Mouse (Mus musculus) megakaryocyte, embryonic 14.5 days (primary cell): Measurements from ENCODE around the gene Atg101.

Experiments used
- FLI1 ChIP-seq: IDR thresholded peaks from 2 replicates; pipeline ENCODE4 v1.6.1; 2012; ENCODE audit warnings: low read length, inconsistent platforms, mixed read lengths
- GATA1 ChIP-seq: IDR thresholded peaks from 3 replicates; pipeline ENCODE4 v1.6.1; 2012; ENCODE audit warnings: mixed read lengths, low read length, inconsistent platforms, borderline replicate concordance

DNA sequence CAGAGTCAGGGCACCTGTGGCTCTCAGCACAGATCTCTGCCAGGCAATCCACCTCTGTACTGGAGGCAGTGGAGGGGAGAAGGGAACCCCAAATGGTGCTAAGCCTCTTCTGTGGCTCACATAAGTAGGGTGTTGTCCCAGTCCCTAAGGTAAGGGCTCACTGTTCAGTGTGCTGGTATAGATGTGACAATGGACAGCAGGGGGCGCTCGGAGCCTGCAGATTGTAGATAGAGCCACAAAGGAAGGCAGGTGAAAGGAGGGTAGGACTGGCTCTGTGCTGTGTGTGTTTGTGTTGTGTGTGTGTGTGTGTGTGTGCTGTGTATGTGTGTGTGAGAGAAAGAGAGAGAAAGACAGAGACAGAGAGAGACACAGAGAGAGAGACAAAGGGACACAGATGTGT is 55.5 kb downstream of the Atg101 start:
- TF ChIP-seq GATA1 (no peak), FLI1 (no peak)
